Mouse (Mus musculus) retina, postnatal 1 day (tissue): Measurements from ENCODE around the gene Cpm.

ENCODE experiments used
- DNase-seq: peaks from one replicate; pipeline ENCODE4 v3.0.0-alpha.2; 2012

Cpm gene

GRCm38 (mm10) chr10:117649292-117650041, 20.2 kb downstream of the Cpm start:
- DNase-seq = no peak

GRCm38 (mm10) chr10:117650042-117650655, 20.8 kb downstream of the Cpm start:
- no peak for DNase-seq

- no peak for DNase-seq
Observed at GRCm38 (mm10) chr10:117650725-117651124, 21.4 kb downstream of the Cpm start.

- no peak for DNase-seq
Observed at GRCm38 (mm10) chr10:117651587-117652377, 22.5 kb downstream of the Cpm start.

DNA sequence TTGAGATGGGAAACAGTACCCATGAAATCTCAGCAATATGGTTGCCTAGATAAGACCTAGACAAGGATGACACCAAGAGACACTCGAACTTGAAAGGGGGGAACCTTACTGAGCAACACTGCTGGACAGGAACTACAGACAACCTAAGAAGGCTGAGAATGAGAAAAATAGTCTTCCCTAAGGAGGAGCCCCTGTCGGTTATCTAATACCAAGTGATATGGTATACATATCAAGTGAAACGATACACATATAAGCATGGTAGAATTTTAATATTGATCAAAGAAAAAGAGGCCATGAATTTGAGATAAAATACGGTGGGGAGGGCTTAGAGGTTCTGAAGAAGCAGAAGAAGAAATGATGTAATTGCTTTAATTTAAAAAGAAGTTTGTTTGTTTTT, 23.1 kb downstream of the Cpm start:
- no peak for DNase-seq

- no peak for DNase-seq
Observed at GRCm38 (mm10) chr10:117652930-117653778, 23.9 kb downstream of the Cpm start.

DNA sequence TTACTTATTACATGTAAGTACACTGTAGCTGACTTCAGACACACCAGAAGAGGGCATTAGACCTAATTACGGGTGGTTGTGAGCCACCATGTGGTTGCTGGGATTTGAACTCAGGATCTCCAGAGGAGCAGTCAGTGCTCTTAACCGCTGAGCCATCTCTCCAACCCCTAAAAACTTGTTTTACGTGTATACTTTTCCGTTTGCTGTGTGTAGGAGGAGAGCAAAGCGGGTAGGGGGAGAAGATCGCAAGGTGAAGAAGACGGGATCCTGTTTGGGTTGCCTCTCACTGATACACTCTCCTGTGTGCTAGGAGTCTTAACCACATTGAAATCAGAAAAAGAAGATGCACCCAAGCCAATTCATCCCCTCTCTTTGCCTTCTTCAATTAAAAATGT, 24.5 kb downstream of the Cpm start:
- DNase-seq = no peak

DNA sequence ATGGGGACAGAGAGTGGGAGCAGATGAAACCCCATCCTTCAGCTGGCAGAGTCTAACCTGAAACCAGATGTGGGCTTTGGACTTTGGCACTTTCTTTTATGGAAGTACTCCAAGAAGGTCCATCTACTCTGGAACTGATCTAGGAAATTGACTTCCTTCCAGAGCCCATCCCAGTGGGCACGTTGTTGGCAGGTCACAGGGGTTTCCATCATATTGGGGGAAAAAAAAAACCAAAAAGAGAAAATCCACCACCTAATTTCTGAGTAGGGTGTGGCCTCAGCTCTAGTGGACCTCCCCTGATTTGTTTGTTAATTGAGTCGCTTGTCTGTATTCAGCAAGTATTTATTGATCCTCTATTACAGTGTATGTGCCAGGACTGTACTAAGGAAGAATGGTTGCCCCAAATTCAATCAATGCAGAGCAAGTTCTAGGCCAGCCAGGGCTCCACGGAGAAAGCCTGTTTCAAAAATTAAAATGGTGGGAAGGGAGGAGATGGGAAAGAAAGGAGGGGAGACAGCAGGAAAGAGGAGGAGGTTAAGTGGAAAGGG, 25.4 kb downstream of the Cpm start:
- DNase-seq = no peak

- no peak for DNase-seq
Observed at GRCm38 (mm10) chr10:117655460-117655859, 26.2 kb downstream of the Cpm start.

DNA sequence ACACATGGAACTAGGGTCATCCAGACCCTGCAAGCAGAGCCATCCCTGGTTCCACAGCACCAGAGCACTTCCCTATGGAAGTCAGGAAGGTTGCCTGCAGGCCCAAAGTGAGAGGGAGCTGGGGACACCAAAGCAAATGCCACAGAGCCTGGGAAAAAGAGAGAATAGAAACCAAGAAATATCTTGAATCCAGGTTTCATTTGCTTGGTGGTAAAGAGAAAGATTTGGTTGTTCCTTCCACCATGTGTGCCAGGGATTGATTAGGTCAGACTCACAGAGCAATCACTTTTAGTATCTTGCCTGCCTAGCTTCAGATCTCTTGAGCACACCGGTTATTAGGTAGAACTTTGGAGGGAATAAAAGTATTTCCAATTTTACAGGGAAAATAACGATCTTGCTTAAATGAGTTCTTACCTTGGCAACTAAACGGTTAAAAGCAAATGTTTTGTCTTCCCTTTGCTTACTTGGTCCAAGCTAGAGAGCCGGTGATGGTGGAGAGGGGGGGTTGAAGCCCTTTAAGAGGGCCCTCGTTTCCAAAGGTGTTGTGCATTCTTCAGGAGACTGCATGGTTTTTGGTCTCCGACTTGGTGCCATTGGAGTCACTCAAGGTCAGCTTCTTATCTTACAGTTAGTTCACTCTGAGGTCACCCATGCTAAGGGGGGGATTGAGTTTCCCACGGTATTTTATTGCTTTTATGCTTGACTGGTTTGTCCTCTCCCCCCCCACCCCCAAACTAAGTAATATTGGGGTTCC, 26.8 kb downstream of the Cpm start:
- DNase-seq = no peak

DNA sequence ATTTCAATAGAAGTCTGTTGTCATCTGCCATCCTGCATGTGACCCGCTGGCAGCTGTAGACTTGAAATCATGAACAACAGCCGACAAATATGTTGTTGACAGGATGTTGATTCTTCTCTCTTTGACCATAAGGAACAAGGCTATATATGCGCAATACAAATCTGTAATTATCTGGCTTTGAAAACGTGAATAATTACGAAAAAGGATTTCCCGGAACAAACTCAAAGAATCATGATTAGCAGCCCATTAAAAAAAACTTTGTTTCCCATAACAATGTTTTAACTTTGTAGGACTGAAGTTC, 27.3 kb downstream of the Cpm start:
- no peak for DNase-seq

- DNase-seq = no peak
Observed at GRCm38 (mm10) chr10:117656985-117657658, 27.8 kb downstream of the Cpm start.

DNA sequence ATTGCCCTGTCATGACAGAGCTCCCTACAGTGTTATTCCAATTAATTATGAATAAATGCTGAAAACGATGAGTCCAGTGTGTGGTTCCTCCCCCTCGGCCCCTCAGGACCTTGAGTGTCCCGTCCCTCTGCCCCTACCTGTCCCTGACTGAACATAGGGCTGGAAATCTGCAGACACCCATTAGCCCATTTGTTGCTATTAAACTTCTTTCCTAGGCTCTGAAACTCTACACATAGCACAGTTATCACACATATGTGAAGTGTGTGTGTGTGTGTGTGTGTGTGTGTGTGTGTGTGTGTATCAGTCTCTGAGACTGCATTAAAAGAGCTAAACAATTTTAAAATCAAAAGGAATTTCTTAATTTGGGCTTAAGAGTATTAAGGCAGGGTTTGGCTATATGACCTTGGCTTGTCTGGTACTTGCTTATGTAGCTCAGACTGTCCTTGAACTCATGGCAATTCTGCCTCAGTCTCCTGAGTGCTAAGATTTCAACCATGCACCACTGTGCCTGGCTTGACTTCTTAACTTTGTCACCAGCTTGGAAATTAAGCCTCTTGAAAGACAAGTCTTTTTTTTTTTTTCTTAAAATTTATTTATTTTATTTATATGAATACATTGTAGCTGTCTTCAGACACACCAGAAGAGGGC, 28.5 kb downstream of the Cpm start:
- DNase-seq = no peak

DNA sequence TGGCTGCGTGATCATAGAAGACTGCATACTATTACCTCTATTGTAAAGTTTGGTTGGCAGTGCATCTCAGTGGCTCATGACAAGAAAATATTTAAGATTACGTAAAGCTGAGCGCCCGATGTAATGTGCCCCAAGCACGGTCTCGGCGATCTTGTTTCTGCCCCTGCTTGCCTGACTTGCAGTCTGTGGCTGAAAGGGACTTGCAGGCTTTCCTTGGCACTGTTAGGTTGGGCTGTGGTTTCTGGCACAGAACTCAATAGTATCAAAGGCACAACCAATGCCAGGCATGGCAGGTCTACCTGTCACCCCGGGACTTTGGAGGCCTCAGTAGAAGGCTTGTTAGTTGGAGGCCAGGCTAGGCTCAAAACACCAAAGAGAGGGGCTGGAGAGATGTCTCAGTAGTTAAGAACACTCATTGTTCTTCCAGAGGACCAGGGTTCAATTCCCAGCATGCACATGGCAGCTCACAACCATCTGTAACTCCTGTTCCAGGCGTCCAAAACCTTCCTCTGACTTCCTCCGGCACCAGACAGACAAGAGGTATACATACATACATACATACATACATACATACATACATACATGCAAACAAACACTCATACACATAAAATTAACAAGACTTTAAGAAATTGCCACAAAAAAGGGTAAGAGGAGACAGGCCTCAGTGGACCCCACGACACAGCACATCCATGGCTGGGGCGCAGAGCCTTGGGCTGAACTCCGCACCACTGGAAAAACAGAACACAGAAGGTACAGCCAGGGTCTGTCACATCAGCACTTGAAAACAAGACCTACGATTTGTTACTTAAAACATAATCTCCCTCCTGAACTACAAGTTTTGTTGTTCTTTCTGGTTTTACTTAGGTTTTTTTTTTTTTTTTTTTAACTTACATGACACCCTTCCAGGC, 29.5 kb downstream of the Cpm start:
- DNase-seq = no peak

DNA sequence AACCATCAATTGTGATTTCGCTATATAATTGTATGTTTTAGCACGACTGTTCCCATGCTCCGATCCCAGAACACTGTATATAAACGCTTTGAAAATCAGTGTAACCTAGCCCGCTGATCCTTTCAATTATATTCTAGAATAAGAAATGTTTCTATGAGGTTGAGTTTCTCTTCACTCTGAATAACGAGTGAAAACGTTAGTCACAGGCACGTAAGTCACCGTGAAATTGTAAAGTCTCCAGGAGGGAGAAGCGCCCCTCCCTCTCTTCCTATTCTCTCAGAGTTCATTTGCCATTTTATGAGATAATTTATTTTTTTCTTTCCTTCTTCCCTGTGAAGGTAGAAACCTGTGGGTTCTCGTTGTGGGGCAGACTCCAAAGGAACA, 30.1 kb downstream of the Cpm start:
- DNase-seq = no peak

- DNase-seq = no peak
Observed at GRCm38 (mm10) chr10:117659819-117660218, 30.5 kb downstream of the Cpm start.

GRCm38 (mm10) chr10:117662316-117663055, 33.2 kb downstream of the Cpm start:
- no peak for DNase-seq

DNA sequence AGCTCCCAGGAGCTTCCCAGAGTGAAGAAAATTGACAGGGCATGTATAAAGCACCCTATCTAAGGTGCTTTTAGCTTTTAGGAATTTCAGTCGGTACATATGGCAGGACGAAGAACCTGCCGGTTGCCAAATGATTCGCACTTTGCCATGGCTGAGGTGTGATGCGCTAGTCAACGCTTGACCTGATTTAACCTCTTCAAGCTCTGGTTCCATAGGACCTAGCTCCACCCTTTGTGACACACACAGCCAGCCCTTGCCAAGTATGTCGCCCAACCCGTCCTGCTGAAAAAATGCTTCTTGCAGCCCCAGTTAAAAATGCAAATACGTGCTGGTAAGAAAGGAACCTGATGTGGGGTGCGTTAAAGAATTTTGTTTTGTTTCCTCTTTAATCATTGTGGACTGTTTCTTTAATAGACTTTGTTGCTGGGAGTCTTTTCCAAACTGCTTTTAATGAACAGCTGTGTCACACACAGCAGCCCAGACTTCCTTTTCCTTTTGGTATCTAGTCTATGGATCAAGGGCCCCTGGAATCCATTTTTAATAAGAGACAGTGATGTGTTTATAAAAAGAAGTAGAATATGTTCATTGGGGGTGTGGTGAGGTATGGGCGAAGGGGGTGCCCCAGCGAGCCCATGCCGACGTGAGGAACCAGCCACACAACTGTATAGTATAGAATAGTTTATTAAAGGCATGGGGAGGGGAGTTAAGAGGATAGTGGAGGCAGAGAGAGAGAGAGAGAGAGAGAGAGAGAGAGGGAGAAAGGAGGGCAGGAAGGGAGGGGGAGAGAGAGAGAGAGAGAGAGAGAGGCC, 34.0 kb downstream of the Cpm start:
- no peak for DNase-seq
